Mouse (Mus musculus) olfactory bulb, adult 2 months (tissue): ENCODE measurements at regions not wholly inside any gene's neighbourhood (a gene's known extent, or its start where the extent isn't known, plus 50 kb on each side); places are given as distances from the start of the nearest gene placed in this dataset.

Source experiments
- CTCF ChIP-seq: fragments of 200-500 bp; IDR thresholded peaks from 2 replicates; pipeline ENCODE4 v1.5.1; 2012; ENCODE audit warnings: low read depth, mild to moderate bottlenecking, low read length, moderate library complexity; ENCODE audit not compliant: insufficient read depth
- POLR2A ChIP-seq: fragments of 200-500 bp; IDR thresholded peaks from 2 replicates; pipeline ENCODE4 v1.6.1; 2012; ENCODE audit warnings: mild to moderate bottlenecking, low read depth, low read length, moderate library complexity; ENCODE audit not compliant: insufficient read depth

DNA sequence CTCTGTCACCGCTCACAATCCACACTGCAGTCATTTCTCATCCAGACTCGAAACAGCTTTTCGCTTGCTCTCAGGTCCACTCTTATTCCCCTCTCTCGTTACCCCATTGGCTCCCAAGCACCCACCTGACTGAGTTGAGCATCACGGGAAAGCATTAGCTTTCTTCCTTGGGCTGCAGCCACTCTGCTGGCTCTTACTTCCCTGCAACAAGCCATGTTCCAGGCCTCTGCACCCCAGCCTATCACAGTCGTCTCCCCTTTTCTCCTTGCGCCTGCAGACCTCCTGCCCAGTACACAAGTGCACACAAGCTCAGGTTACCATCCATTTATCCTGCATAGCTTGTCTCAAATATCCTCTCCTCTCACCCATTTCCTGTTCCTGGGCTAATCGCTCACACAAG, 88.5 kb upstream of the Tmem260 start:
- TF ChIP-seq POLR2A, result no peak
- TF ChIP-seq CTCF, result no peak
